Mouse (Mus musculus) intestine, embryonic 16.5 days (tissue): ENCODE results near the gene Pard3b. TPM values are rescaled to one million over a fixed set of nuclear protein-coding genes. Genes with fewer than 3 reads are reported as not detected.

Source experiments
- ATAC-seq: fragments of 200-750 bp; cut with Nextera tagmentation; 2 replicates; pipeline ENCODE4 v1.8.0; 2017; ENCODE audit warnings: moderate TSS enrichment, moderate library complexity
- H3K27ac ChIP-seq: fragments of 300-500 bp; sonication (generic); 2 replicates; pipeline ENCODE4 v1.5.1; 2014; ENCODE audit warnings: mild to moderate bottlenecking, low read length
- H3K27me3 ChIP-seq: fragments of 300-500 bp; sonication (generic); replicated peaks from 2 replicates; pipeline ENCODE4 v1.6.1; 2014; ENCODE audit warnings: low read length, control low read depth, mixed read lengths; ENCODE audit not compliant: control insufficient read depth, insufficient read depth
- H3K36me3 ChIP-seq: fragments of 300-500 bp; sonication (generic); 2 replicates; pipeline ENCODE4 v1.6.1; 2014; ENCODE audit warnings: low read length, control low read depth; ENCODE audit not compliant: control insufficient read depth, insufficient read depth
- H3K4me1 ChIP-seq: fragments of 300-500 bp; sonication (generic); 2 replicates; pipeline ENCODE4 v1.6.1; 2014; ENCODE audit warnings: low read length, control low read depth, mixed read lengths; ENCODE audit not compliant: control insufficient read depth, insufficient read depth
- H3K4me2 ChIP-seq: fragments of 300-500 bp; sonication (generic); 2 replicates; pipeline ENCODE4 v1.6.1; 2014; ENCODE audit warnings: low read depth, low read length, control low read depth
- H3K4me3 ChIP-seq: fragments of 300-500 bp; sonication (generic); 2 replicates; pipeline ENCODE4 v1.5.1; 2014; ENCODE audit warnings: mild to moderate bottlenecking, low read length
- H3K9ac ChIP-seq: fragments of 300-500 bp; sonication (generic); 2 replicates; pipeline ENCODE4 v1.6.1; 2014; ENCODE audit warnings: low read depth, low read length
- H3K9me3 ChIP-seq: fragments of 300-500 bp; sonication (generic); 2 replicates; pipeline ENCODE4 v1.6.1; 2016; ENCODE audit warnings: low read length, control low read depth; ENCODE audit not compliant: control insufficient read depth
- WGBS: fragments of 180-500 bp; shearing (Covaris S2); extraction: QIAGEN DNeasy Blood & Tissue Kit; methylation state at CpG from one replicate; pipeline ENCODE4 v1.1.7; 2014; 5-methylcytosine and 5-hydroxymethylcytosine counted together
- polyA plus RNA-seq: library from polyadenylated mRNA; unstranded; fragments of >200 nt; fragmentation: Nextera tagmentation; extraction: Ambion mirVana; gene quantifications from 2 replicates; pipeline ENCODE4 v1.2.1, GENCODE M21; 2015

Gene Pard3b
- polyA plus RNA-seq, 1 experiment from 2014 or later = 22.3 TPM

DNA sequence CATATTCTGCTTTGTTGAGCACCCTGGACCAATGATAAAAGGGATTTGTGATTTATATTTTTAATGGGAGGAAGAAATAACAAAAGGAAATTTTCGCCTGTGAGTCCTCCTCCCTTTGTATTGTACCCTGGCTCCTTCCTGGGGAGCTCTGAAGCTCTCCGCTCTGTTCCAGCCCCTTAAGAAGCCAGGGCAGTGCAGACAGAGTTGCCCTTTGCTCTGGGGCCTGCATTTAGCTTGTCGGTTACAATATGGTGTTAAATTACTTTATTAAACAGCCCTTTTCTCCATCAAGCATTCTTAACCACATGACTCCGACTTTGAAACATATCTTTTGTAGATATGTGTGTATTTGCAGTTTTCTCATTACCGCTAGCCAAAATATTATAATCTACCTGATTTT is 379.7 kb downstream of the Pard3b start:
- H3K9me3 ChIP-seq = no peaks in the 10 kb centered on the region
- peak; percentile 95 for ATAC-seq
- H3K4me2 ChIP-seq = no peak overlapping the region
- 0 out of 2 replicates have a peak, but pooled peaks cover 3% of the 10 kb centered on the region for H3K4me1 ChIP-seq
- 37% methylated on average over 5 of the region's 5 CpGs for WGBS
- H3K9ac ChIP-seq = no peak overlapping the region
- peak overlapping the region; percentile 65 for H3K27ac ChIP-seq
- H3K36me3 ChIP-seq = no peaks in the 10 kb centered on the region
- no peak overlapping the region for H3K4me3 ChIP-seq
- H3K27me3 ChIP-seq = no peaks in the 10 kb centered on the region

- Histone ChIP-seq H3K4me1 (0 out of 2 replicates have a peak, but pooled peaks cover 3% of the 10 kb centered on the region), H3K9me3 (no peaks in the 10 kb centered on the region), H3K4me3 (no peak overlapping the region), H3K36me3 (no peaks in the 10 kb centered on the region), H3K4me2 (no peak overlapping the region), H3K27ac (no peak overlapping the region), H3K27me3 (no peaks in the 10 kb centered on the region), H3K9ac (no peak overlapping the region)
- ATAC-seq = no peak
These were observed 381.1 kb downstream of the Pard3b start for GRCm38 (mm10) chr1:62019743-62020142.

- ATAC-seq = no peak
- Histone ChIP-seq H3K27ac (no peak overlapping the region), H3K9ac (no peak overlapping the region), H3K36me3 (no peaks in the 10 kb centered on the region), H3K4me3 (no peak overlapping the region), H3K4me2 (no peak overlapping the region), H3K27me3 (no peaks in the 10 kb centered on the region), H3K9me3 (no peaks in the 10 kb centered on the region), H3K4me1 (no peaks in the 10 kb centered on the region)
- 63% methylated on average over 3 of the region's 3 CpGs for WGBS
These were observed 403.1 kb downstream of the Pard3b start for GRCm38 (mm10) chr1:62041718-62042117.

DNA sequence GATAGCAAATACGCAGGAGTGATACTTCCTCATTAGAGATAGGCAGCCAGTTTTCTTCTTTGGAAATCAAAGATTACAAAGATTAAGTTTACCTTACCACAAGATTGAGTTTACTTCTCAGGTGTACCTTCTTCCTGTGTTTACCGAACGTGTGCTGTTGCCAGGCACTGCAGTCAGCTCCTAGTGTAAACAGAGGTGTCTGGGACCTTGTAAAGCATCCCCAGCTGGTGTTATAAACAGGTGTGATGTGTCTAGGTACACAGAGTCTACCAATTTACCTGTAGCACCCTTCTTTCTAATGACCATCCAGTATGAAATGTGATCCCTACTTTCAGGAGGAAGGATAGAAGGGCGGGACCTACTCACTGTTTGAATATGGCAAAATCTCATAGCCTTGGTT is 410.0 kb downstream of the Pard3b start:
- WGBS = 41% methylated on average over 4 of the region's 4 CpGs
- Histone ChIP-seq H3K4me1 (no peaks in the 10 kb centered on the region; the same call in 1 of the 2 replicates), H3K9ac (no peak overlapping the region), H3K27me3 (no peaks in the 10 kb centered on the region), H3K36me3 (no peaks in the 10 kb centered on the region), H3K4me3 (no peak overlapping the region), H3K9me3 (no peaks in the 10 kb centered on the region), H3K27ac (no peak overlapping the region), H3K4me2 (no peak overlapping the region)
- ATAC-seq = peak; percentile 66

- H3K9me3 ChIP-seq = no peaks in the 10 kb centered on the region
- H3K9ac ChIP-seq = no peak overlapping the region
- no peak overlapping the region for H3K27ac ChIP-seq
- H3K36me3 ChIP-seq = no peaks in the 10 kb centered on the region
- no peak overlapping the region for H3K4me3 ChIP-seq
- ATAC-seq = no peak
- 62% methylated on average over 1 of the region's 1 CpGs for WGBS
- H3K4me1 ChIP-seq = no peaks in the 10 kb centered on the region; the same call in 1 of the 2 replicates
- no peaks in the 10 kb centered on the region for H3K27me3 ChIP-seq
- no peak overlapping the region for H3K4me2 ChIP-seq
These were observed 412.7 kb downstream of the Pard3b start for GRCm38 (mm10) chr1:62051186-62051825.

DNA sequence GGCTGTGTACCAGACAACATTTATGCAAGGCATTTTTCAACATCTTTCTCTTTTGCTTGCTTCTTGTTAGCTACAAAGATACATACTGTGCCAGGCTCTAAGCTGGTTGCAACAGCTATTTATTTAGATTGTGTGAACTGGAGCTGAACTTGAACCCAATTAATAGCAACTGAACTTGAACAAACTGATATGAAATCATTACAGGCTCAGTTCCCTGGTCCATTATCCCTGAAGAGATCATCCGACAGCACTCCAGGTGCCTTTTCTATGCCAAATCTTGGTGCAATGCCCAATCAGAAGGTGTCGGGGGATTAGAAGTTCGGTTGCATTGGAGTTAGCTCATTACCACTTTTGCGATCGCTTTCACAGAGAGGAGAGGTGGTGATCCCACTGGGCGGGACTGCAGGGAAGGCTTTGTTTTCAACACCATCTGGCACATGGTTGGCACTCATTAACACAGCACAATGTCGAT is 414.6 kb downstream of the Pard3b start:
- Histone ChIP-seq H3K4me1 (no peaks in the 10 kb centered on the region; the same call in 1 of the 2 replicates), H3K4me3 (no peak overlapping the region)
- WGBS = 75% methylated on average over 7 of the region's 7 CpGs

GRCm38 (mm10) chr1:62055280-62055679 is 416.7 kb downstream of the Pard3b start:
- Histone ChIP-seq H3K36me3 (no peaks in the 10 kb centered on the region), H3K4me1 (no peaks in the 10 kb centered on the region), H3K9me3 (no peaks in the 10 kb centered on the region), H3K4me2 (no peak overlapping the region), H3K27ac (no peak overlapping the region), H3K27me3 (no peaks in the 10 kb centered on the region), H3K9ac (no peak overlapping the region), H3K4me3 (no peak overlapping the region)
- 59% methylated on average over 6 of the region's 6 CpGs for WGBS
- no peak for ATAC-seq

More for the DNA sequence above, 414.6 kb downstream of the Pard3b start:
- Histone ChIP-seq H3K27me3 (no peaks in the 10 kb centered on the region), H3K4me2 (no peak overlapping the region), H3K36me3 (no peaks in the 10 kb centered on the region), H3K27ac (no peak overlapping the region), H3K9me3 (no peaks in the 10 kb centered on the region), H3K9ac (no peak overlapping the region)
- no peak for ATAC-seq

DNA sequence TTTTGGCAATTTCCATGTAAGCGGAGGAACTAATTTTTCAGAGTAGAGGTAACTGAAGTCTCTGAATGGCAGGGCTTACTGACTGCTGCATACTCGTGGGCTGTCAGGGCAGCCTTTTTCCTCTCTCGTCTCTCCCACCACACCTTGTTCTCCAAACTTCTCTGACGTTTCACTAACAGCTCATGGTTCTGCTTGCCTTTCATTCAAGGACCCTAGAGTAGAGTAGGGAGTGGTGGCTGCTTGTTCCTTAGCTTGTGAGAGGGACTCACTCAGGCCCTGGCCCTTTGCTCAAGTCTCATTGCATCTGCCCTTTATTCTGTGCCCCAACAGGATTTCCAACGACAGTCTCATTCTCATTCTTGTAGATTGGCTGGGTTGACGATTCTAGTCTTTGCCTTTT is 432.0 kb downstream of the Pard3b start:
- Histone ChIP-seq H3K4me3 (no peak overlapping the region), H3K4me1 (peaks cover 4% of the 10 kb centered on the region), H3K4me2 (no peak overlapping the region), H3K9me3 (peaks cover 6% of the 10 kb centered on the region; the same call in 1 of the 2 replicates), H3K9ac (no peak overlapping the region), H3K27ac (no peak overlapping the region), H3K36me3 (no peaks in the 10 kb centered on the region), H3K27me3 (no peaks in the 10 kb centered on the region)
- WGBS = 72% methylated on average over 6 of the region's 6 CpGs
- ATAC-seq = no peak

- ATAC-seq = peak; percentile 16; the same call in 1 of the 2 replicates
- Histone ChIP-seq H3K9ac (no peak overlapping the region), H3K27me3 (no peaks in the 10 kb centered on the region), H3K4me3 (no peak overlapping the region), H3K36me3 (no peaks in the 10 kb centered on the region), H3K4me2 (no peak overlapping the region), H3K4me1 (peaks cover 4% of the 10 kb centered on the region), H3K9me3 (peaks cover 6% of the 10 kb centered on the region; the same call in 1 of the 2 replicates), H3K27ac (no peak overlapping the region)
- WGBS = 49% methylated on average over 7 of the region's 7 CpGs
These were observed 432.5 kb downstream of the Pard3b start for GRCm38 (mm10) chr1:62071139-62071538.

DNA sequence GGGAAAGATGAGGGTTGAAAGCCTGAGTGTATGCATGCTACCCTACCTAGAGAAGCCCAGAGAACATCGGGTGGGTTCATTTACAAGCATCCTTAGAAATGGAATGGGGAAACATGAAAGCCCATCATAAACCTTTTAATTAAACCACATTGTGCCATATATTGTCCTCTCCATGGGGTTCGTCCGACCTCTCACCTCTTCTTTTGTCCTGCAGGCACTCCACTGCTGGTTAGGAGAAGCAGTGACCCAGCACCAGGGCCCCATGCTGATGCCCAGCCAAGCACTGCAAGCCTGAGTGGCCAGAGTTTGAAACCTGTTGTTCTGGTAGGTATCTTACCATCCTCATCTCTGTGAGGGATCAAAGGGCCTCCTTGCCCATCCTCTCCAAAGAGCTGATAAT is 437.5 kb downstream of the Pard3b start:
- no peak overlapping the region for H3K9ac ChIP-seq
- H3K27ac ChIP-seq = no peak overlapping the region
- H3K4me1 ChIP-seq = peaks cover 1% of the 10 kb centered on the region
- H3K4me2 ChIP-seq = no peak overlapping the region
- 82% methylated on average over 3 of the region's 3 CpGs for WGBS
- H3K9me3 ChIP-seq = no peaks in the 10 kb centered on the region
- no peaks in the 10 kb centered on the region for H3K27me3 ChIP-seq
- ATAC-seq = no peak
- H3K4me3 ChIP-seq = no peak overlapping the region
- no peaks in the 10 kb centered on the region for H3K36me3 ChIP-seq
